Mouse (Mus musculus) forebrain, embryonic 11.5 days (tissue): ENCODE data around the gene Gm20388. TPM values are rescaled to one million over a fixed set of nuclear protein-coding genes. Genes with fewer than 3 reads are reported as not detected.
A peak's percentile ranks its signal among the peaks of the same experiment; 100 is the strongest.
"Not testable (repeated sequence)": the region's sequence is repeated elsewhere in the genome, so short reads cannot be mapped to it uniquely, and the experiment has no call there.

ENCODE experiments used
- ATAC-seq: fragments of 200-750 bp; cut with Nextera tagmentation; replicated peaks from 2 replicates; pipeline ENCODE4 v1.8.0; 2017; ENCODE audit warnings: moderate TSS enrichment; ENCODE audit not compliant: low FRiP score
- DNase-seq: peaks from one replicate; pipeline ENCODE4 v3.0.0-alpha.2; 2017; ENCODE audit warnings: low spot score
- H3K27ac ChIP-seq: fragments of 300-500 bp; sonication (generic); 2 replicates; pipeline ENCODE4 v1.5.1; 2014; ENCODE audit warnings: low read depth, low read length
- H3K27me3 ChIP-seq: fragments of 300-500 bp; sonication (generic); 2 replicates; pipeline ENCODE4 v1.6.1; 2014; ENCODE audit warnings: mild to moderate bottlenecking, low read length, mixed read lengths; ENCODE audit not compliant: control insufficient read depth, insufficient read depth
- H3K36me3 ChIP-seq: fragments of 300-500 bp; sonication (generic); 2 replicates; pipeline ENCODE4 v1.6.1; 2014; ENCODE audit warnings: mild to moderate bottlenecking, low read length, moderate library complexity, mixed read lengths; ENCODE audit not compliant: control insufficient read depth, insufficient read depth
- H3K4me1 ChIP-seq: fragments of 300-500 bp; sonication (generic); replicated peaks from 2 replicates; pipeline ENCODE4 v1.6.1; 2014; ENCODE audit warnings: low read length, mixed read lengths; ENCODE audit not compliant: control insufficient read depth, insufficient read depth
- H3K4me2 ChIP-seq: fragments of 300-500 bp; sonication (generic); 2 replicates; pipeline ENCODE4 v1.6.1; 2014; ENCODE audit warnings: low read depth, mild to moderate bottlenecking, low read length, moderate library complexity, mixed read lengths; ENCODE audit not compliant: severe bottlenecking
- H3K4me3 ChIP-seq: fragments of 300-500 bp; sonication (generic); 2 replicates; pipeline ENCODE4 v1.5.1; 2014; ENCODE audit warnings: low read depth, low read length
- H3K9ac ChIP-seq: fragments of 300-500 bp; sonication (generic); 2 replicates; pipeline ENCODE4 v1.6.1; 2014; ENCODE audit warnings: low read length
- H3K9me3 ChIP-seq: fragments of 300-500 bp; sonication (generic); 2 replicates; pipeline ENCODE4 v1.6.1; 2016; ENCODE audit warnings: low read length, mixed read lengths; ENCODE audit not compliant: control insufficient read depth
- WGBS: fragments of 180-500 bp; shearing (Covaris S2); extraction: QIAGEN DNeasy Blood & Tissue Kit; methylation state at CpG from one replicate; pipeline ENCODE4 v1.1.7; 2014; 5-methylcytosine and 5-hydroxymethylcytosine counted together
- polyA plus RNA-seq: library from polyadenylated mRNA; unstranded; fragments of >200 nt; fragmentation: Nextera tagmentation; extraction: Ambion mirVana; gene quantifications from 2 replicates; pipeline ENCODE4 v1.2.1, GENCODE M21; 2014

Gene Gm20388
- polyA plus RNA-seq, 1 experiment from 2014 or later, result not detected

DNA sequence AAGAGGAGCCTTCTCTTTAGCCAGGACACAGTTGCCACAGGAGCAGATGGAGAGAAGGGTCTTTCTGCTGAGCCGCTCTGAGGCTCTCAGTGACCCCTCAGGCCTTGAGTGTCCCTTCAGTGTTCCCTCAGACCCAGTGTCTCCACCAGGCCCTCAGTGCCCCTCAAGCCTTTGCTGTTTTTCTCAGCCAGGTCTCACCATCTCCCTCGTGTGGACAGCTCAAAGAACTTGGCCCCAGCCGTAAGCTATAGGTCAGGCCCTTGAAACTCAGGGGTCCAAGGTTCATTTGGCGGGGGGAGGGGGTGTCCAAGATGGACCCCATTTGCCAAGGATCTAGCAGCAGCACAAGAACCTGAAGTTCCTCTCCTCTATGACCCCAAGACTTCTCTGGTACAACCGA is 2714.0 kb downstream of the Gm20388 start:
- 75% methylated on average over 5 of the region's 5 CpGs for WGBS
- ATAC-seq, result no peak
- H3K9ac ChIP-seq, result no peak overlapping the region
- no peaks in the 10 kb centered on the region for H3K9me3 ChIP-seq
- H3K36me3 ChIP-seq, result no peaks in the 10 kb centered on the region
- H3K27ac ChIP-seq, result no peak overlapping the region
- H3K4me1 ChIP-seq, result no peaks in the 10 kb centered on the region
- no peak overlapping the region for H3K4me3 ChIP-seq
- H3K4me2 ChIP-seq, result no peak overlapping the region
- H3K27me3 ChIP-seq, result no peaks in the 10 kb centered on the region
- no peak for DNase-seq

GRCm38 (mm10) chr8:122625811-122626210 is 2715.2 kb downstream of the Gm20388 start:
- no peak overlapping the region for H3K27ac ChIP-seq
- H3K9me3 ChIP-seq, result no peaks in the 10 kb centered on the region
- H3K9ac ChIP-seq, result no peak overlapping the region
- H3K4me3 ChIP-seq, result no peak overlapping the region
- ATAC-seq (no peak), DNase-seq (no peak)
- H3K27me3 ChIP-seq, result no peaks in the 10 kb centered on the region
- H3K36me3 ChIP-seq, result no peaks in the 10 kb centered on the region
- H3K4me2 ChIP-seq, result no peak overlapping the region
- H3K4me1 ChIP-seq, result peaks cover 4% of the 10 kb centered on the region; the same call in 1 of the 2 replicates
- 82% methylated on average over 9 of the region's 9 CpGs for WGBS

- H3K9me3 ChIP-seq, result no peaks in the 10 kb centered on the region
- no peak overlapping the region for H3K9ac ChIP-seq
- H3K36me3 ChIP-seq, result no peaks in the 10 kb centered on the region
- DNase-seq, result no peak
- no peak overlapping the region for H3K4me2 ChIP-seq
- H3K27me3 ChIP-seq, result no peaks in the 10 kb centered on the region
- ATAC-seq, result no peak
- peaks cover 4% of the 10 kb centered on the region; the same call in 1 of the 2 replicates for H3K4me1 ChIP-seq
- H3K27ac ChIP-seq, result no peak overlapping the region
- no peak overlapping the region for H3K4me3 ChIP-seq
- 79% methylated on average over 2 of the region's 2 CpGs for whole genome bisulfite sequencing
Measured at GRCm38 (mm10) chr8:122626896-122627295, 2716.3 kb downstream of the Gm20388 start.

- WGBS, result 13% methylated on average over 10 of the region's 10 CpGs
- ATAC-seq (no peak), DNase-seq (no peak)
- Histone ChIP-seq H3K4me3 (no peak overlapping the region), H3K27me3 (no peaks in the 10 kb centered on the region), H3K4me1 (peaks cover 4% of the 10 kb centered on the region; the same call in 1 of the 2 replicates), H3K9ac (no peak overlapping the region), H3K36me3 (no peaks in the 10 kb centered on the region), H3K4me2 (no peak overlapping the region), H3K9me3 (no peaks in the 10 kb centered on the region), H3K27ac (no peak overlapping the region)
Measured at GRCm38 (mm10) chr8:122629388-122629787, 2718.7 kb downstream of the Gm20388 start.

DNA sequence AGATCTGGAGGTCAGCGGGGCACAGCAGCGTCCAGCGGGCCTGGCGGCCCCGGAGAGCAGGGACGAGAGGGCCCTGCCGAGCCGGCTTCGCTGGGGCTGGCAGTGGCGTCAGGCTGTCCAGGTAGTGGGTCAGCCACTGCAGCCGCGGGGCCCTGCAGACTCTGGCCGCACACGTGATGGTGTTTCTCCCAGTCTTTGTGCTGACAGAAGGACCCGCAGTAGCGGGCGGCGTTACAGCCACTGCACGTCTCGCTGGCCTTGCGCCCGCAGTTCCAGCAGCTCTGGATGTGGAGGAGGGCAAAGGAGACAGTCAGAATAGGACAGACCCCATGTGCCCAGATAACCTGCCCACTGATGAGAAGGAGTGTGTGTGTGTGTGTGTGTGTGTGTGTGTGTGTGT is 2720.1 kb downstream of the Gm20388 start:
- H3K4me3 ChIP-seq, result no peak overlapping the region

DNA sequence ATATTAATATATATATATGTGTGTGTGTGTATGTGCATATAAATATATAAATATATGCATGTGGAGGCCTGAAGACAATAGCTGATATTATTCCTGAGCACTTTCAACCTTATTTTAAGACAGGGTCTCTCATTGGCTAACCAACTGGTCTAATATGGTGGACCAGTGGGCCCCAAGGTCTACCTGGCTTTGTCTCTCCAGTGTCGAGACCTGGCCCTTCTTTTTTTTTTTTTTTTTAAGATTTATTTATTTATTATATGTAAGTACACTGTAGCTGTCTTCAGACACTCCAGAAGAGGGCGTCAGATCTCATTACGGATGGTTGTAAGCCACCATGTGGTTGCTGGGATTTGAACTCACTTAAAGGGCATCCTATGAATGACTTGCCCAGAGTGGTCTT is 2721.5 kb downstream of the Gm20388 start:
- ATAC-seq, H3K36me3 ChIP-seq, H3K4me1 ChIP-seq, H3K4me2 ChIP-seq, H3K27me3 ChIP-seq, H3K9me3 ChIP-seq, H3K27ac ChIP-seq, H3K4me3 ChIP-seq, H3K9ac ChIP-seq, DNase-seq: not testable (repeated sequence)
- 74% methylated on average over 3 of the region's 3 CpGs for WGBS

More for the DNA sequence above, 2720.1 kb downstream of the Gm20388 start:
- 50% methylated on average over 21 of the region's 22 CpGs for WGBS
- Histone ChIP-seq H3K36me3 (no peaks in the 10 kb centered on the region), H3K4me2 (peak overlapping the region; percentile 27; the same call in 1 of the 2 replicates), H3K27ac (no peak overlapping the region), H3K9me3 (no peaks in the 10 kb centered on the region), H3K27me3 (no peaks in the 10 kb centered on the region), H3K4me1 (peaks cover 4% of the 10 kb centered on the region; the same call in 1 of the 2 replicates), H3K9ac (peak overlapping the region; percentile 27; the same call in 1 of the 2 replicates)
- no peak for DNase-seq
- no peak for ATAC-seq

DNA sequence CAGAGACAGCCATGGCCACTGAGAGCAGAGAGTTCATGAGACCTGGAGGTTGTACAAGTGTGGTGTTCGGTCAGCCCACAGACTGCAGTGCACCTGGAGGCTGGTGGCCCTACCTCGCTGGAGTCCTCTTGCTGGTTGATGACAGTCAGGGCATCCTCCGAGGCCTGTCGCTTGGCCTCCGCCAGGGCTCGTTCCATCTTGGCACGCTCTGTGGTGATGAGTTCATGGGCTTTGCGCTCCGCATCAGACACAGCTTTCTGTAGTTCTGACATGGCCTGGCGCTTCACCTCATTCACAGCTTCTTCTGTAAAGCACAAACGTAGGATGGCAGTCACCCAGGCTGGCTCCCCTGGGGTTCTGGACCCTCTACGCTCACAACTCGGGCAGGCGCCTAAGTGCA is 2722.6 kb downstream of the Gm20388 start:
- ATAC-seq (no peak), DNase-seq (no peak)
- H3K27me3 ChIP-seq, result no peaks in the 10 kb centered on the region
- H3K9ac ChIP-seq, result no peak overlapping the region
- H3K9me3 ChIP-seq, result no peaks in the 10 kb centered on the region
- peaks cover 4% of the 10 kb centered on the region; the same call in 1 of the 2 replicates for H3K4me1 ChIP-seq
- no peak overlapping the region for H3K4me2 ChIP-seq
- no peak overlapping the region for H3K27ac ChIP-seq
- H3K36me3 ChIP-seq, result no peaks in the 10 kb centered on the region
- 93% methylated on average over 14 of the region's 14 CpGs for WGBS
- H3K4me3 ChIP-seq, result no peak overlapping the region

- H3K4me1 ChIP-seq, result peaks cover 2% of the 10 kb centered on the region; the same call in 1 of the 2 replicates
- ATAC-seq, result no peak
- WGBS, result 80% methylated on average over 14 of the region's 14 CpGs
Measured at GRCm38 (mm10) chr8:122635878-122636802, 2725.5 kb downstream of the Gm20388 start.

More at GRCm38 (mm10) chr8:122635878-122636802, 2725.5 kb downstream of the Gm20388 start:
- H3K27me3 ChIP-seq, result no peaks in the 10 kb centered on the region
- no peak overlapping the region for H3K27ac ChIP-seq
- no peak for DNase-seq
- H3K36me3 ChIP-seq, result no peaks in the 10 kb centered on the region
- no peak overlapping the region for H3K4me2 ChIP-seq
- no peak overlapping the region for H3K4me3 ChIP-seq
- no peaks in the 10 kb centered on the region for H3K9me3 ChIP-seq
- H3K9ac ChIP-seq, result no peak overlapping the region
